Mouse (Mus musculus) CH12F3 (cell line): ENCODE measurements around the gene Gemin4.

Experiments
- in situ Hi-C: fragments of 300-500 bp; cut with MboI; formaldehyde crosslinking; loops from 2 replicates; pipeline ENCODE4 v1.14.3; 2020; ENCODE audit warnings: low sequenced_read_pairs

Gemin4 gene

DNA sequence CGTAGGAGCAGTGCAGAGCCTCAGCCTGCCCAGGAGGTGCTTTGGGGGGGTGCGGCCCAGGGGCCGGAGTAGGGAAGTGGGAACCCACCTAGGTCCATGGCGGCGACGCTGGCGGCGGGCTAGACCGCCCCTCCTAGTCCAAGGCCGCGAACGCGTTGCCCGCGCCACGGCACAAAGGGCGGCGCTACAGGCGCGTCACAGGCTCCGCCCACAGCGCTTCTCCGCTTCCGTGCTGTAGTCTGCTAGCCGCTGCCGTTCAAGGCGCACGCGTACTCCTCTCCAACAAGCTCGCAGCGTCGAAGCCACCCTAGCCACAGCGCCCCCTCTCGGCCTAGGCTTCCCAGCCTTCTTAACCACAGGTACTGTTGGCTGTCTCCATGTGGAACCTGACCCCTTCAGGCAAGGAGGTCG, at the start of gene Gemin4, which contains the start of gene Dbil5:
Gene Gemin4 (minus strand): TSS at position 275 of the 411 bp plus-strand sequence.
Gene Dbil5 (plus strand): TSS at position 219 of the 411 bp plus-strand sequence.
- in situ Hi-C loops: no loop called here

DNA sequence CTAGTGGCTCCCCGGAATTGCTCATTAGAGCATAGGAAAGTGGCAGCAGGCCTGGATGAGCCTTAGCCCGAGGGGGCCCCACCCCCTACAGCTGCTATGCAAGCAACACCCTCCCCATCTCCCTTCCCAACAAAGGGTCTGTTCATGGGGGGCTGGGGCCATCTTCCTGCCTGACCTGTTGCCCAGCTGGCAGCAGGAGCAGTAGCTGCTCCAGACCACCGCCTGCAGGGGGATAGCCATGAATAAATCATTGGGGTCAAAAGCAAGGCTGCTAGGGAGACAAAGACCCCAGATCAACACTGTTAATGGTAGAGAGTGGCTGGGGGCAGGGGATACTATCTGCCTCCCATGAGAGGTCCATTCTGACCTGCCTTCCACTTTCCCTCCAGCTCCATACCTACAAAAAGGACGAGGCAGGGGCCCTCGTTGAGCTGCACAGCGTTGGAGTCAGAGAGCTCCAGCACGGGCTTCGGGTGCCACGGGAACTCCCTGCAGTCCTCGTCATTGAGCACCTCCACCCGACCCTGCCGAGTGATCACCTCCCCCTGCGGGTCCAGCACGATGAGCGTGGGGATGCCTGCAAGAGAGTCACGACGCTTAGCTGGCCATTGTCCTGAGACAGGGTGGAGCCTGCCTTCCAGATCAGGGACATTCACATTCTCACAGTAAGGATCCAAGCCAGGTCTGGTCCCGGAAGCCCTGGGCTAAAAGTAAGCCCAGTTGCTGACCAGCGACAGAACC, 45.3 kb upstream of the Gemin4 start:
- in situ Hi-C loops: no loop called here

DNA sequence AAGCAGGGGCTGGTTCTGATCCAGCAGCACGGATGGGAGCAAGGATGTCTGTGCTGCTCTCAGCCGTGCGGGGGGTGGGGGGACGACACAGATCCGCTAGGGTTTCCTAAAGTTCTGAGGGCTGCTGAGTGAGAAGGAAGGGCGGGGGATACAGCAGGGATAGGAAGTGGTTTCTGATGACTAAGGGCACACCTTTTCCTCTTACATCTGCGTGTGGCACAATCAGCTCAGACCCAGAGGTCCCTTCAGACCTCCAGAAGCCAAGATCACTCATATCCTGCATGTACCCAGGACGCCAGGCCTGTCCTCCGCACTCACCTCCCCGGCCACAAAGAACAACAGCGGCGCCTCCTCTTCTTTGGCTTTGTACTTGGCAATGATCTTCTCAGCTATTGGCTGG, 43.8 kb upstream of the Gemin4 start:
- in situ Hi-C loops: no loop called here

DNA sequence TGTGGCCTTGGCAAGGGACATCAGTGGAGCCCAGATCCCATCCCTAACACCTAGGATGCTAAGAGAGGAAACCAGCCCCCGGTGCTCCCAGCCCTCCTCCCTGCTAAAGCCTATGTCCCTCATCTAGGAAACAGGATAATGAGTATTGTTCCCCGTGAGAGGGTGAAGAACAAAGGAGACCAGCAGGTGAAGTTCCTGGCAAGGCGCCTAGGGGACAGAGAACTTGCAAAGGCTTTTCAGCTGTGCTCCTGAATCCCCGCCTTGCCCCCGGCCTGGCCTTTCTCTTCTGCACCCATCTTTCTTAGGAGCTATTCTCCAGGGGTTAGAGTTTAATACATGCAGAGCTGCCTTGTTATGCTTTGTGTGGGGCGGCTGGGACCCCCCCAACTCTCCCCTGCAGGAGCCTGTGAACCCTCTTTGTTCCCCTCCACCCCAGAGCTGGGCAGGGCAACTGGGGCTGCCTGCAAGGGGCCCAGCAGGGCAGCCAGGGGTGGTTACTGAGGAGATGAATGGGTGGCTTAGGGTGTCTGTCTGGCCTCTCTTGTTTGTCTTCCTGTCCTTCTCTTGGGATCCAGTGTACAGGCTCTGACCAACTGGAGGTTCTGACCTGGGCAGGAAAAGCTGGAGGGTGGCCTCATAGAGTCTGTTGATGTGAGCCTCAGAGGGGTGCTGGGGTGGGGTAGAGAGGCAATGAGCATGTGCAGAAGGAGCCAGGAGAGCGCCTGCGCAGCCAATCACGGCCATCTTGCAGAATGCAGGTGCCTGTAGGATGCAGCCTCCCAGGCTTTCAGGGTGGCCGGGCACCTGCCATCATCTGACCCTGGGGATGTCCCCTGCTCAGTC, 43.0 kb upstream of the Gemin4 start:
- in situ Hi-C loops: no loop called here

GRCm38 (mm10) chr11:76258511-76258910, 41.0 kb upstream of the Gemin4 start:
- in situ Hi-C loops: loop anchor here (5.0 kb wide), 1 partner anchor 139 kb away; the partner anchor contains the start of gene Nxn

- in situ Hi-C loops: loop anchor here (5.0 kb wide), 1 partner anchor 140 kb away; the partner anchor contains the start of gene Nxn
Observed at GRCm38 (mm10) chr11:76257386-76257785, 39.9 kb upstream of the Gemin4 start.

DNA sequence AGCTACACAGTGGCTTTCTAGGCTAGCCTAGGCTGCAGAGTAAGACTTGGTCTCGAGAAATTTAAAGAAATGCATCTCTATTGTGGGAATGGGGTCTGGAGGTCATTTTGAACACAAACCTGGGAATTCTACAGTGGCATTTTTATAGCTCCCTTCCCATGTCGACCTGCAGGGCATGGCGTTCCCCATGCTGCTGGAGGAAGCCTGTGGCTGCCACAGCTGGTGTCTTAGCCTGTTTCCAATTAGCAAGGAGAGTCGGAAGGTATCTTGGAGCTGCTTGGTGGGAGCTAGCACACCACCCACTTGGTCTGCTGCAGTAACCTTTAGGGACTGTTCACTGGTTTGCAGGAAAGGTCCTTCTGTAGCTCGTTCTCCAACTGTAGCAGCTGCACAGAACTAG, 38.7 kb upstream of the Gemin4 start:
- in situ Hi-C loops: loop anchor here (5.0 kb wide), 1 partner anchor 141 kb away; the partner anchor contains the start of gene Nxn

GRCm38 (mm10) chr11:76255431-76256001, 38.1 kb upstream of the Gemin4 start:
- in situ Hi-C loops: loop anchor here (5.0 kb wide), 1 partner anchor 142 kb away; the partner anchor contains the start of gene Nxn

- in situ Hi-C loops: no loop called here
Observed at GRCm38 (mm10) chr11:76253918-76254264, 36.4 kb upstream of the Gemin4 start.

DNA sequence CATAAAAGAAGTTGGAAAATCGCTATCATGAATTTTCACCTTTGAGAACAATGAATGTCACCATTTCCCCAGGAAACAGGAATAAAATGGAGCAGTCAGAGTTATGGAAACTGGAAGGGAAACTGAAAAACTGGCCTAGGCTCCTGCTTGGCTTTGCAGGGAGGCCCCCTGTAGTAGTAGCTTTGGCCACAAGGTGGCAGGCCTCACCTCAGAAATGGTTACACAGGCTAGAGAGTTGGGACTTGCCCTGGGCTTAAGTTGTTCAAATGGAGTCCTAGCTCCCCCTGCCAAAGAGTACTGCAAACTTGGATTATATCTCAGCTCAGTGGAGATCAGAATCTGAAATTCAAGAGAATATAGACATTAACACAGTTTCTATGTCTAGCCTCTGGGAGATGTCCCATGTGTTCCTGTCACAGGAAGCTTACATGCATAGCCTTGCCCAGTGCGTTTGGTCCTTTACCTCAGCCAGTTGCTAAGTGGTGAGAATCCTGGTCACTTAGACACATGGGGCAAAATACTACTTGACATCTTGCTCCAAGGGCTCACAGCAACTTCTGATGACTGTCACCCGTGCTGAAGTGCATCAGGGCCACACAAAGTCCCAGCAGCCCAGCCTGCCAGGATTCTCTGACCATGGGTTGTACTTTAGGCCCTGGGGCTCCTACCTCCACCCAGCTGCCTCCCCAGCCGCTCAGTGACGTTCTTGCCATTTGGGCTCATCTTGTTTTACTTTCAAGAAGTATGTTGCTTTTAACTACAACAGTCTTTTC, 35.9 kb upstream of the Gemin4 start:
- in situ Hi-C loops: no loop called here

GRCm38 (mm10) chr11:76252036-76252435, 34.6 kb upstream of the Gemin4 start:
- in situ Hi-C loops: no loop called here

- in situ Hi-C loops: no loop called here
Observed at GRCm38 (mm10) chr11:76247239-76247638, 29.8 kb upstream of the Gemin4 start.

GRCm38 (mm10) chr11:76246439-76246838, 29.0 kb upstream of the Gemin4 start:
- in situ Hi-C loops: no loop called here

- in situ Hi-C loops: no loop called here
Observed at GRCm38 (mm10) chr11:76243811-76244546, 26.5 kb upstream of the Gemin4 start.

DNA sequence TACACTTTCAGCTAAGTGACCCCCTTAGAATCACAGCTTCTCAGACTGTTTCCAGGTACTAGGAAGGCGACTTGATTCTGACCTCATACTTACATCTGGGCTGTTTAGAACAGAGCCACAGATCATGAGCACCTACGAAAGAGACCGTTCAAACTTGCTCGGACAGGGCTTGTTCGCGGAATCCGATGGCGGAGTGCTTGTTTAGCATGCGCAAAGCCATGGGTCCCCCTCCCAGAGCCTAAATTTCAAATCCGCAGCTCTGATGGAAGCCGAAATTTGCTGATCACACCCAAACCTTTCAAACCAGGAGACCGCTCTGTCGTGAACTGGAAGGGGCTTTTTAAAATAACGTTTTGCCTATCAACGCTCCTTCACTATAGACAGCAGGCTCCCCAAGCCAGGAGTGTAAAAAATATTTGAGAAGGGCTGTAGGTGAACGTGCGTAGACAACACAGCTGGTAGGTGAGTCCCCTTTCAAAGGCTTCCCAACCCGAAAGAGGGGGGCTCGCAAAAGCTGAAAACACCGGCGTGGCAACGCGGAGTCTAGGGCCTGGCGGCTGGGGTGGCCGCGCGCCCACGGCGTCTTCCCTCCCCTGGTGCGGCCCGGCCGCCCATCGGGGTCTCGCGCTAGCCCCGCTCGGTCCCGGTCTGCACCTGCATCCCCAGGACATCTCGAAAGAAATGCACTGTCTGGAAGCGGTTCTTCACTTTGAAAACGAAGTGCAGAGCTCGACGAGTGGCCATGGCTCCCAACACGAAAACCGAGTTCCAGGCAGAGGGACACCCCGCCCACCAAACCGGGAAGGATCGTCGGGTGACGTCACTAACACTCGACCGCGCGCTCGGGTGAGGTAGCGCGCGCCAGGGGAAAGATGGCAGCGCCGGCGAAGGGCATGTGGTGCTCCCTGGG, 25.7 kb upstream of the Gemin4 start, which contains the start of the genes Mrm3 and Glod4:
Gene Mrm3 (plus strand): TSS at position 815 of the 910 bp plus-strand sequence.
Gene Glod4 (minus strand): TSS at position 825 of the 910 bp plus-strand sequence.
- in situ Hi-C loops: no loop called here

DNA sequence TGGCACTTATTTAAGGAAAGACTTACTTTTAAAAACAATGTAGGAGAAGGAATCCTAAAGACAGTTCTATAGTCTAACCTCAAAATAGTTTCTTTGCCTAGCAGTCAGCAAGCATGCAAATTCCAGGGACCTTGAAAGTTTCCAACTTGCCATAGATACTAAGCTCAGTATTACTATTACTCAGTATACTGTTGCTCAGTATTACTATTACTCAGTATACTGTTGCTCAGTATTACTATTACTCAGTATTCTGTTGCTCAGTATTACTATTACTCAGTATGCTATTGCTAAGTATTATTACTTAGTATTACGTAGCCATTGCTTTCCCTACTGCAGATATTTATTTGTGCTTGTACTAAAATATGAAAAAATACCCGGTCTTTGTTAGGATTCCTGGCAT, 22.3 kb upstream of the Gemin4 start:
- in situ Hi-C loops: no loop called here

GRCm38 (mm10) chr11:76236136-76236535, 18.7 kb upstream of the Gemin4 start:
- in situ Hi-C loops: no loop called here

GRCm38 (mm10) chr11:76225051-76225450, 7.6 kb upstream of the Gemin4 start:
- in situ Hi-C loops: no loop called here

DNA sequence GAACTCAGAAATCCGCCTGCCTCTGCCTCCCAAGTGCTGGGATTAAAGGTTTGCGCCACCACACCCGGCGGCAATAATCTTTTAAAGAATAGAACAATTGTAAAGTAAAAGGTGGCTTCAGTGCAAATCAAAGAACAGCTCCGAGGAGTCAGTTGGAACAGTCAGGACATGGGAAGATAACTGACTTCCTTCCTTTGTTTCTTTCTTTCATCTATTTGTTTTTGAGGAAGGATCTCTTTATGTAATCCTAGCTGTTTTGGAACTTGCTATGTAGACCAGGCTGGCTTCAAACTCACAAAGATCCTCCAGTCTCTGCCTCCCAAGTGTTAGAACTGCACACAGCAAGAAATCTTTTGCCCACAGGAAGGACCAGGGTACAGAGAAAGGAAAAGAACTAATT, 7.2 kb upstream of the Gemin4 start:
- in situ Hi-C loops: no loop called here
